Mouse (Mus musculus) hindbrain, embryonic 15.5 days (tissue): Measurements from ENCODE around the gene Tmem143. TPM values are rescaled to one million over a fixed set of nuclear protein-coding genes. Genes with fewer than 3 reads are reported as not detected.
"Not testable (repeated sequence)": the region's sequence is repeated elsewhere in the genome, so short reads cannot be mapped to it uniquely, and the experiment has no call there.

Experiments
- ATAC-seq: fragments of 200-750 bp; cut with Nextera tagmentation; 2 replicates; pipeline ENCODE4 v1.8.0; 2017; ENCODE audit warnings: low read depth, moderate number of reproducible peaks, moderate TSS enrichment; ENCODE audit not compliant: low FRiP score
- H3K27ac ChIP-seq: fragments of 300-500 bp; sonication (generic); replicated peaks from 2 replicates; pipeline ENCODE4 v1.5.1; 2015; ENCODE audit warnings: mild to moderate bottlenecking, inconsistent platforms
- H3K27me3 ChIP-seq: fragments of 300-500 bp; sonication (generic); 2 replicates; pipeline ENCODE4 v1.6.1; 2015; ENCODE audit warnings: control low read depth, inconsistent platforms
- H3K36me3 ChIP-seq: fragments of 300-500 bp; sonication (generic); 2 replicates; pipeline ENCODE4 v1.6.1; 2015; ENCODE audit warnings: control low read depth, inconsistent platforms
- H3K4me1 ChIP-seq: fragments of 300-500 bp; sonication (generic); replicated peaks from 2 replicates; pipeline ENCODE4 v1.6.1; 2015; ENCODE audit warnings: control low read depth, inconsistent platforms
- H3K4me2 ChIP-seq: fragments of 300-500 bp; sonication (generic); 2 replicates; pipeline ENCODE4 v1.6.1; 2015; ENCODE audit warnings: moderate library complexity, mild to moderate bottlenecking, inconsistent platforms
- H3K4me3 ChIP-seq: fragments of 300-500 bp; sonication (generic); 2 replicates; pipeline ENCODE4 v1.5.1; 2015; ENCODE audit warnings: mild to moderate bottlenecking, inconsistent platforms
- H3K9ac ChIP-seq: fragments of 300-500 bp; sonication (generic); 2 replicates; pipeline ENCODE4 v1.6.1; 2015; ENCODE audit warnings: inconsistent platforms
- H3K9me3 ChIP-seq: fragments of 300-500 bp; sonication (generic); 2 replicates; pipeline ENCODE4 v1.6.1; 2016; ENCODE audit warnings: control low read depth, inconsistent platforms
- WGBS: fragments of 180-500 bp; shearing (Covaris S2); methylation state at CpG from one replicate; pipeline ENCODE4 v1.1.7; 2015; 5-methylcytosine and 5-hydroxymethylcytosine counted together
- polyA plus RNA-seq: library from polyadenylated mRNA; unstranded; fragments of >200 nt; fragmentation: Nextera tagmentation; extraction: Ambion mirVana; gene quantifications from 2 replicates; pipeline ENCODE4 v1.2.1, GENCODE M21; 2015

Tmem143 gene
- polyA plus RNA-seq, 1 experiment from 2014 or later: 6.7 TPM

DNA sequence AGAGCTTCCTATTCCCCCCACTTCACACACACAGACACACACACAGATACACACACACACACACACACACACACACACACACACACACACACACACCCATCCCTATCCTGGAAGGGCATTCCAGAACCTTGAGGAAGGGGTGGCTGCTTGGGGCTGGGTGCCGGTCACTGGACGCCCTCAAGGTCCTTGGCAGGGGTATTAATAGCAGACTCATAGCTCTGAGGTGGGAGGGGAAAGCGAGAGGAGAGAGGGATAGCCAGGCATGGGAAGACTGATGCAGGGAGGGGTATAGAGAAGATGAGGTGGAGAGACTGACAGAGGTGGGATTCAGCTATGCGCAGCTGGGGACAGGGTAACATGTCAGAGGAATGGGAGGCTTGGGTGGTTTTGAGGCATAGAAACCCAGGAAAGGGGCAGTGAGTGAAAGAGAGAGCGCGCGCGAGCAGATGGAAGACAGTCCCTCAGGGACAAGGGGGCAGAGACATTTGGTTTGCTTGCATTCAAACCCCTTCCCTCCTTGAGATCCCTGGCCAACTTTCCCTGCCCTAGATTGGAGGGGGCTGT is 27.6 kb upstream of the Tmem143 start:
- Histone ChIP-seq H3K27ac (peak overlapping the region; percentile 73), H3K9ac (peak overlapping the region; percentile 75), H3K36me3 (no peaks in the 10 kb centered on the region), H3K4me3 (peak overlapping the region; percentile 59), H3K27me3 (no peaks in the 10 kb centered on the region), H3K4me1 (peaks cover 51% of the 10 kb centered on the region), H3K9me3 (no peaks in the 10 kb centered on the region), H3K4me2 (peak overlapping the region; percentile 71)
- WGBS: 13% methylated on average over 8 of the region's 8 CpGs
- no peak for ATAC-seq

DNA sequence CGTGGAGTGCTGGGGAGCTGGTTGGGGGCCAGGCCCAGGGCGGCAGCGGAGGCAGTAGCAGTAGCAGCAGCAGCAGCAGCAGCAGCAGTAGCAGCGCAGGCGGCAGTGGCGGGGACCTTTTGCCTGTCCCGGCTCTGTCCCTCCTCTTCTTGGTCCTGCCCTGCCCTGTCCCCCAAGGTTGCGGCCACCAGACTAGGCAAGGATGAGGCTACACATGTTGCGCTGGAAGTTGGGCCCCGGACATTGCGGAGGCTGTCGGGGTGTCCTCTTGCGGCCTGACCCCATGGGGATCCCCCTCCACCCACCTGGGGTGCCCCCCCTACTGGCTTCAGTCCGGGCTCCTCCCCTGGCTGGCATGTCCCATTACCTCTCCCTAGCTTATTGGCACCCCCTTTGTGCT is 27.0 kb upstream of the Tmem143 start:
- 2% methylated on average over 14 of the region's 14 CpGs for WGBS
- peak overlapping the region; percentile 59 for H3K4me3 ChIP-seq
- 0 out of 2 replicates have a peak, but pooled peaks cover 2% of the 10 kb centered on the region for H3K36me3 ChIP-seq
- H3K4me1 ChIP-seq: peaks cover 57% of the 10 kb centered on the region
- peak overlapping the region; percentile 71 for H3K4me2 ChIP-seq
- H3K27ac ChIP-seq: peak overlapping the region; percentile 73
- no peaks in the 10 kb centered on the region for H3K9me3 ChIP-seq
- no peak for ATAC-seq
- peak overlapping the region; percentile 75 for H3K9ac ChIP-seq
- no peaks in the 10 kb centered on the region for H3K27me3 ChIP-seq

DNA sequence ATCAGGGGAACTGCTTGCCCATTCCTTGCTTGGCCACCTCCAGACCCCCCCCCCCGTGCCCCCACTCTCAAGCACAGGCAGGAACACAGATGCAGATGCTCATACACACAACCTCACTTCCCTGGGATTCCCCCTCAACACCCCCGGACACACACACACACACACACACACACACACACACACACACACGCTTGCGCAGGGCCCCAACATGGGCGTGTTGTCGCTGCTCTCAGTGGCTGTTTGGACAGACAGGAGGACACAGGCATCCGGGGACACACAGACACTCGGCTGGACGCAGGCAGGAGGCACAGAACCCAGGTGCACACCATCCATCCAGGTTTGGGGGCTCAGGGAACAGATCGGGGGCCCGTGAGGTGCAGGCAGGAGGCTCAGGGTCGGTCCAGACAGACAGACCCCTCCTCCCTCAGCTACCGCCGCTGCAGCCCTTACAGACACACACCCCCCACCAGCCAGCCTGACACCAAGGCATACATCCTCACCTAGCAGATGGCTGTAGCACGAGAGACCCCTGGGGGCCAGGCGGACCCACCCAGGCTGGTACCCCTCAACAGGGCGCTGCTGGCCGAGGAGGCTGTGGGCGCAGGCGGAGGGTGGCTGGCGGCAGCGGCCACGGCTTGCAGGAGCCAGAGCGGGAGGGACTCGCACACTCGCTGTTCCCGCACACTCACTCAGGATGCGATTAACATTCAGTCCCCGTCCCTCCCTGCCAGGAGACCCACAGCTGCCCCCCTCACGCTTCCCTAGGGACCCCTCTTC is 26.3 kb upstream of the Tmem143 start:
- Histone ChIP-seq H3K27ac (peak overlapping the region; percentile 73), H3K9ac (peak overlapping the region; percentile 75), H3K4me1 (peaks cover 61% of the 10 kb centered on the region), H3K4me2 (peak overlapping the region; percentile 71), H3K27me3 (no peaks in the 10 kb centered on the region), H3K9me3 (no peaks in the 10 kb centered on the region), H3K4me3 (peak overlapping the region; percentile 59), H3K36me3 (peaks cover 7% of the 10 kb centered on the region; the same call in 1 of the 2 replicates)
- 0 out of 2 replicates have a peak, but pooled peaks have one; percentile 0 for ATAC-seq
- 1% methylated on average over 30 of the region's 30 CpGs for WGBS

DNA sequence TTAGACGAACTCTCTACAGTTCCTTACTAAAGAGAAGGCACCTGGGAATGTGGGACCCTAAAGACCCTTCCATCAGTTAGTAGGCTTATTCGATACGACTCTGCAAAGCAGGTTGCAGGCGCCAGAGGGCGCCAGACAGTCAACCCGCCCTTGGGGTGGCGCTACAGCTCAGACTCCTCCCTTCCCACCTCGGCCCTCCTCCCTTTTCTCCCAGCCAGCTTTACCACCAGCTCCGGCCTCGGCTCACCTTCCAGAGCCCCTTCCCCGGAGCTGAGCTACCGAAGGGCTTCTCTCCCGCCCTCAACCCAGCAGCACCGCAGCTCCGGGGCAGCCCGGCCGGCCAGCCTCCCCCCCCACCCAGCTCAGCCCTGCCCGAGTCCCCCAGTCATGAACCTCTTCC is 24.1 kb upstream of the Tmem143 start, which contains the start of gene Kdelr1:
Gene Kdelr1 (plus strand): TSS at position 149 of the 400 bp plus-strand sequence.
- no peaks in the 10 kb centered on the region for H3K9me3 ChIP-seq
- peak; percentile 66 for ATAC-seq
- peak within 1 kb of the TSS; percentile 84 for H3K4me3 ChIP-seq
- WGBS: under 1% methylated on average over 17 of the region's 18 CpGs
- H3K4me1 ChIP-seq: peaks cover 54% of the 10 kb centered on the region
- H3K27me3 ChIP-seq: no peaks in the 10 kb centered on the region
- peak within 1 kb of the TSS; percentile 72 for H3K4me2 ChIP-seq
- peak within 1 kb of the TSS; percentile 95 for H3K9ac ChIP-seq
- H3K27ac ChIP-seq: peak within 1 kb of the TSS; percentile 86
- H3K36me3 ChIP-seq: peaks cover 29% of the 10 kb centered on the region

DNA sequence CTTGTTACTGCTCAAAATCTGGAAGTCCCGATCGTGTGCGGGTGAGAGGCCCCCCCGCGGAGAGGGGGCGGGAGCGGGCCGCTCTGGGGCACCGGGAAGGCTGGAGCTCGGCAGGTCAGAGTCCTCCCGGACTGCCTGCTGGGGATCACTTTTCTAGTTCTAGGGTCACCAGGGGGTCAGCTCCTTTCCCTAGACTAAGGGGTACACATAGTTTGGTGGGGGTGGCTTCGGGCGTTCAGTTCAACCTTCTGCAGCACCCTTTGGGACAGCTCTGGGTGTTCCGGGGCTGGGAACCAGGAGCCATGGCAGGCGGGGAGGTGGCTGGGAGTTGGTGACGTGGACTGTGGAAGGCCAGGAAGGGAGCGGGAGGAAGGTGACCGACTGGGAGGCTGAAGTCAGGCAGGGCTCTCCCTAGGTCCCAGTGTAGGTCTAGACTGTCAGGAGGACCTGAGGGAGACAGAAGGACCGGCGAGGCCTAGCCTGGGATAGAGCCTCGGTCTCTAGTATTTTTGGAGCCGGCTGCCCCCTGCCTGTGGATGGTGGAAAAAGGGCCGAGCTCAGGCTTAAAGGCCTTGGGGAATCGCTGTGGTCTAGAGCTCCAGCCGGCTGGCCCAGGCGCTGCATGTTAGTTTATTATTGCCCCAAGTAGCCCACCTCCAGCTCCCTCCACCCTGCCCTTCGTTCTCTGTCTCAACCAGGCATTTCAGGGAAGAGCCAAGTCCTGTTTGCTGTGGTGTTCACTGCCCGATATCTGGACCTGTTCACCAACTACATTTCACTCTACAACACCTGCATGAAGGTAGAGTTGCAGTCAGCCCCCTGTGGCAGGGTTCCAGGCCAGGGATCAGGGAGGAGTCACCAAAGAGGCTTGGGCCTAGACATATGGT is 23.4 kb upstream of the Tmem143 start:
- H3K27ac ChIP-seq: peak overlapping the region; percentile 86
- no peaks in the 10 kb centered on the region for H3K9me3 ChIP-seq
- H3K36me3 ChIP-seq: peaks cover 34% of the 10 kb centered on the region
- H3K27me3 ChIP-seq: no peaks in the 10 kb centered on the region
- peaks cover 47% of the 10 kb centered on the region for H3K4me1 ChIP-seq
- H3K4me2 ChIP-seq: peak overlapping the region; percentile 72
- H3K4me3 ChIP-seq: peak overlapping the region; percentile 84
- H3K9ac ChIP-seq: peak overlapping the region; percentile 95
- peak; percentile 36; the same call in 1 of the 2 replicates for ATAC-seq
- 3% methylated on average over 28 of the region's 28 CpGs for WGBS

DNA sequence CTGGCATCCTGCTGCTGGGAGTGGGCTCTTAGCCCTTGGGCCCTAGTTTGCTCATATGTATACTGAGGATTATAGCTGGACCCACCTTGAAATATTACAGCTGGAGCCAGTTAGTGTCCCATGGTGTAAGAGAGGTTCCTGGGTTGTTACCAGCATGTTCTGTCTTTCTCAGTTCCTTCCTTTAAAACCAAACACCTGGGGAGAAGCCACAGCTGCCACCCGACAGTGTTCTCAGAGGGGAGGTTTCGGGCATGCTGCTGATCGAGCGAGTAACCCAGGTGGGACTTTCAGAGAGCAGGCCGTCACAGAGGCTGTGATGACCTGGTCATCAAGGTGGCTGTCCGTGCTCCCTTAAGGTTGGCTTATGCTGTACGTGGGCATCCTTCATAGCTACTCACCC is 19.8 kb upstream of the Tmem143 start:
- H3K4me3 ChIP-seq: no peak overlapping the region
- no peak overlapping the region for H3K27ac ChIP-seq
- H3K9ac ChIP-seq: no peak overlapping the region
- H3K27me3 ChIP-seq: no peaks in the 10 kb centered on the region
- H3K36me3 ChIP-seq: peaks cover 68% of the 10 kb centered on the region
- no peaks in the 10 kb centered on the region for H3K9me3 ChIP-seq
- no peak overlapping the region for H3K4me2 ChIP-seq
- ATAC-seq: no peak
- H3K4me1 ChIP-seq: peaks cover 20% of the 10 kb centered on the region
- WGBS: 94% methylated on average over 7 of the region's 7 CpGs

DNA sequence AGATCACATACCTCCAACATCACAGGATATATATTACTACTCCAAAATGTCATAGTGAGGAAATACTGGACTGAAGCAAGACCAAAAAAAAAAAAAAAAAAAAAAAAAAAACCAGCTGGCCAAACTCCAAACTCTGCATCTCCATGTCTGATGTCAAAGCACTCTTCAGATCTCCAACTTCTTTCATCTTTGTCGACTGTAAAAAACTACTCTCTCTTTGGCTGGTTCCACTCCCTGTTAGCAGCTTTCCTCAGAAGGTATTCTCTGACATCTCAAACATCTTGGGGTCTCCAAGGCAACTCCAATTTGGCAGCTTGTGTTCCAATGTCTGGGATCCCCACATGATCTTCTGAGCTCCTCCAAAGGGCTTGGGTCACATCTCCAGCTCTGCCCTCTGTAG is 18.5 kb upstream of the Tmem143 start, which contains the start of gene Grin2d:
Gene Grin2d (minus strand): TSS at position 101 of the 400 bp plus-strand sequence.
- H3K9ac ChIP-seq, H3K4me3 ChIP-seq, H3K9me3 ChIP-seq, H3K4me2 ChIP-seq, H3K27ac ChIP-seq, H3K27me3 ChIP-seq, ATAC-seq: not testable (repeated sequence)
- WGBS: 97% methylated on average over 1 of the region's 1 CpGs
- peaks cover 81% of the 10 kb centered on the region for H3K36me3 ChIP-seq
- peaks cover 17% of the 10 kb centered on the region for H3K4me1 ChIP-seq

DNA sequence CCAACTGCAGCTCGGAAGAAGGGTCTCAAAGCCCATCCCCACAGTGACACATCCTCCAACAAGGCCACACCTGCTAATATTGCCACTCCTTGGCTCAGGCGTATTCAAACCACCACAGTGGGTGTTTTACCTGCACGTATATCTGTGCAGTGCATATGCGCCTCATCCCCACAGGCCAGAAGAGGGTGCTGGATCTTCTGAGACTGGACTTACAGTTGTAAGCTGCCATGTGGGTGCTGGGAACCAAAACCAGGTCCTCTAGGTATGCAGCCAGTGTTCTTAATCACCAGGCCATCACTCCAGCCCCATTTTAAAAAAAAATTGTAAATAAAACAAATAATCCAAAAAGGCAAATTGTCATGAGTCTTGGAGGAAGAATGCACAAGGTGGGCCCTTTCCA is 16.2 kb upstream of the Tmem143 start:
- Histone ChIP-seq H3K4me2 (no peak overlapping the region), H3K27ac (no peak overlapping the region), H3K9me3 (no peaks in the 10 kb centered on the region), H3K27me3 (no peaks in the 10 kb centered on the region), H3K4me3 (no peak overlapping the region), H3K9ac (no peak overlapping the region), H3K4me1 (no peaks in the 10 kb centered on the region), H3K36me3 (peaks cover 91% of the 10 kb centered on the region)
- WGBS: 98% methylated on average over 4 of the region's 4 CpGs
- no peak for ATAC-seq

DNA sequence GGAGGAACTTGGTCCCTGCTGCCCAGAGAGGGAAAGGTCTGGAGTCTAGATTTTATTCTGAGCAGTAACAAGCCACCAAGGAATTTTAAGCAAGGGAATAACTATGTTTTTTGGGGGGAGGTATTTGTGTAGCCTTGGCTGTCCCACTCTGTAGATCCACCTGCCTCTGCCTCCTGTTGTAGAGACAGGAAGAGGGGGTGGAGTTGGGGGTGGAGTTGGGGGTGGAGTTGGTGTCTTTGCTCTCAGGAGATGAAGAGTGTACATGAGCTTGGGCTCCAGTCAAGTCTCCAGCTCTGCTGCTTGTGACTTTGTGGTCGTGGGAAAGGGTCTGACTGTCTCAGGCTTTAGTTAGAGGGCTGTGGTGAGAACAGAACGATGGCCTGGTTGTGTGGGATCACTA is 15.7 kb upstream of the Tmem143 start:
- no peak for ATAC-seq
- Histone ChIP-seq H3K9ac (no peak overlapping the region), H3K9me3 (no peaks in the 10 kb centered on the region), H3K4me2 (no peak overlapping the region), H3K27ac (no peak overlapping the region), H3K36me3 (peaks cover 86% of the 10 kb centered on the region), H3K4me1 (no peaks in the 10 kb centered on the region), H3K4me3 (no peak overlapping the region), H3K27me3 (no peaks in the 10 kb centered on the region)
- WGBS: 94% methylated on average over 2 of the region's 2 CpGs

DNA sequence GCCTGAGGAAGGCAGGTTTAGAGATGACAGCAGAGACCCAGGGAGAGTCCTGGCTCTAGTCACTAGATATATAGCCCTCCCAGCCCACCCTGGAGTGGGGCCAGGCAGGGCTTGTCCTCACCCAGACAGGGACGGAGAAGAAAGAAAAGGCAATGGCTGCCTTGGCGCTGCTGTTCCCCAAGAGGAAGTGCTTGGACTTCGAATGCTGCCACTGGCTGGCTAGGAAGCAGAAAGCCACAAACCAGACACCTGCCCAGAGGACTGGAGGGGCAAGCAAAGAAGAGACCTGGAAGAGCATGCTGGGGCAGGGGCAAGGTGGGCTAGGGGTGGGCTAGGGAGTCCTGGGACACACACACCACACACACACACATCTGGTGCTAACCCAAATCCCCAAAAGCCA is 9.5 kb upstream of the Tmem143 start:
- Histone ChIP-seq H3K9ac (no peak overlapping the region), H3K4me1 (no peaks in the 10 kb centered on the region), H3K27me3 (no peaks in the 10 kb centered on the region), H3K4me3 (no peak overlapping the region), H3K27ac (no peak overlapping the region), H3K4me2 (no peak overlapping the region), H3K36me3 (peaks cover 28% of the 10 kb centered on the region), H3K9me3 (no peaks in the 10 kb centered on the region)
- no peak for ATAC-seq
- 64% methylated on average over 3 of the region's 3 CpGs for WGBS

DNA sequence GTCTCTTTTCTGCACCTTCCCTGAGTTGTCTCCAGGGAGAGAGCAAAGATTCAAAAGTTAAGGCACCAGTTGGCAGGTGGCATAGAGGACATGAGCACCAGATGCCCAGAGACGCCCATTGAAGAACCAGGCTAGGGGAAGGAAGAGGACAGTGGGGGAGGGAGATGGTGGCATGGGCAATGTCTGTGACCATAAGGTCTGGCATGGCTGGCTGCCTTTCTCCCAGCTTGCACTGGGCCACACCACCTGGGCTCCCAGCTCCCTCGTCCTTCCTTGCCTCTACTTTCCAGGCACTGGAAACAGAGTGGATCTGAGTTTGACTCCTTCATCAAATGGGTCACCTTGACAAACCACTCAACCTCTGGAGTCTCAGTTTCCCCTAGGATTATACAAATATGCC is 4.1 kb upstream of the Tmem143 start:
- 84% methylated on average over 2 of the region's 2 CpGs for WGBS
- no peak overlapping the region for H3K9ac ChIP-seq
- H3K4me1 ChIP-seq: peaks cover 10% of the 10 kb centered on the region
- H3K4me2 ChIP-seq: no peak overlapping the region
- no peaks in the 10 kb centered on the region for H3K27me3 ChIP-seq
- no peaks in the 10 kb centered on the region for H3K9me3 ChIP-seq
- no peak for ATAC-seq
- no peaks in the 10 kb centered on the region for H3K36me3 ChIP-seq
- H3K4me3 ChIP-seq: no peak overlapping the region
- no peak overlapping the region for H3K27ac ChIP-seq
